Mouse (Mus musculus): ENCODE data around the gene Srsf3.
A peak's percentile ranks its signal among the peaks of the same experiment; 100 is the strongest.

Srsf3 gene

GRCm38 (mm10) chr17:29067847-29068246 lies 35.4 kb downstream of the Srsf3 start:
- no peak for DNase-seq

DNA sequence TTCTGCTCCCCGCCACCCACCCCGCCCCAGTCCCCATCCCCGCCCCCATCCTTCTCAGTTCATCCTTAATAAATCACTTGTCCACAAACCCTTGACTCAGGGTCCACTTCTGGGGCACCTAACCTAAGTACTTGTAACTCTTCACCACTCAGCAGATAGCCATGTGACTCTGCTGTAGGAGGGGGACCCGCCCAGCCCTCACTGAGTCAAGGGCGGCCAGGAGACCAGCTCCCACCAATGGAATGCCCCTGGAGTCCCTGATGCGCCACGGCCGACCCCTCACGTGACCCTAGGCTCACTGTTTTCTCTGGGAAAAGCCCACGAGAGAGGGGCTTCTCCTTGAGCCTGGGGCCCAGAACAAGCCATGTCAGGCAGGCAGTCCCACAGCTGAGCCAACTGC lies 36.6 kb downstream of the Srsf3 start:
- no peak for DNase-seq

GRCm38 (mm10) chr17:29071820-29072219 lies 39.4 kb downstream of the Srsf3 start:
- no peak for DNase-seq

DNA sequence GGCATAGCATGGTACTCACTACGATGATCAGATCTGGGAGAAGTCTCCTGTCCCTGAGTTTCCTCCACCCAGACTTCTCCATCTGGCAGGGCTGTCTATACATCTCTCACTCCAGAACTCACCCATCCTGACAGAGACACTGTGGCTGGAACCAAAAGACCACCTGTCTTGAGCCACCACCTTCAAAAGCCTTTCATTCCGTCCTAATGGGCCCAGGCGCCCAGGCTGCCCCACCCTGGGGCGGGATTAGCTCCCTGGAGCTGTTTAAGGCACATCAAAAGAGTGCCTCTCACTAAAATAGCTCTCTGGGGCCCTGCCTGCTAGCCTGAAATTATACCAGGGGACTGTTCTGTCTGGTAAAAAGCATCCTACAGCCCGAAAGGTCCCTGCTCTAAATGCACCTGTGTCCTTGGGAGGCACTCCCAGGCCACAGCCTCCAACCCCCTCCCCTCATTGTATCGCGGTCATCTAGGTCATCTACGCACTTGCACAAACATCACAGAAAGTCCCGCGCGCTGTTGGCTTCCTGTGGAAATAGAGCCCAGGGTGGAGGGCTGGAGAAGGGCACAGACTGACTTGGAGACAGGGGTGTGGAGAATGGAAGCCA lies 40.4 kb downstream of the Srsf3 start:
- no peak for DNase-seq

- no peak for DNase-seq
Measured at GRCm38 (mm10) chr17:29073313-29073712, 40.9 kb downstream of the Srsf3 start.

GRCm38 (mm10) chr17:29074085-29074484 lies 41.7 kb downstream of the Srsf3 start:
- DNase-seq = no peak

DNA sequence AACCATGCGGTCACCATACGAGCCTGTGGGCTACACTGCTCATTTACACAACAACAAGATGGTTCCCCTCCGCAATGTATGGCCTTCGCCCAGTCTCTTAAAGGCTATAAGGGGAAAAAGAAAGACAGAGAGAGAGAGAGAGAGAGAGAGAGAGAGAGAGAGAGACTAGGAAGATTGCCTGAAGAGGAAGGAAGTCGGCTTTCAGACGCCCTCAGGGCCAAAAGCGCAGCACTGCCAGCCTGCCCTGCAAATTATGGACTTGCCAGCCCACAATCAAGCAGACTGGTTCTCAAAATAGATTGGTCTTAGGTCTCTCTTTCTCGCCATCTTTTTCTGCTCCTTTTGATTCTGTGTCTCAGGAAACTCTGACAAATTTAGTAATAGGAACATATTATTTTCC lies 43.8 kb downstream of the Srsf3 start:
- DNase-seq = no peak

DNA sequence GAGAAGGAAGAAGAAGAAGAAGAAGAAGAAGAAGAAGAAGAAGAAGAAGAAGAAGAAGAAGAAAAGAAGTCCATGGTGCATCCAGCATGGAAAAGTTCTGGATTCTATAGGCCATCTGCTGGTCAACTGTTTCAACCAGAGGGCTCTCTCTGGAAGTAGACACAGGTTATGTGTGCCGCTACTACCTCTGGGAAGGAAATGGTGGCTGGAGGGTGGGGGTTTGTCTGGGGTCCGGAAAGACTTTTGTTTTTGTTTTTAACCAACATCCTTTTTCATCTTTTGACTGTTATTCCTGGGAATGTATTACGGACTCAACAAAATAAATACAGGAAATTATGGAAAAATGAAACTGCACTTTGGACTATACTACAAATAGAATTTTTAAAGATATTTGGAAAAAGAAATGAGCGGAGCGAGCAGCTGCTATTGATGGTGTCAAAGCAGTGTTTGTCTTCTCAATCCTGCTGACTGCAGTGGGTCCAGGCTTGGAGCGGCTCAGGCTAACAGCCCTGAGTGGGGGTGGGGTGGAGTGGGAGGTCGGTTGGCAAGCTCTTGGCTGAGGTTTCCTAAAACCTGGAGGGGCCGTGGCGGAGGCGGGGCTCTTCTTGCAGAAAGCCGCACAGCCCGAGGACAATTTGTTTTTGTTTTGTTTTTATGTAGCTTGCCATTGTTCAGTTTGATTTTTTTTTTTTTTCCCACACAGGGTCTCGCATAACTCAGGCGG lies 45.5 kb downstream of the Srsf3 start:
- DNase-seq = no peak

GRCm38 (mm10) chr17:29078519-29079383 lies 46.3 kb downstream of the Srsf3 start:
- DNase-seq = peak; percentile 35

GRCm38 (mm10) chr17:29080758-29081617 lies 48.6 kb downstream of the Srsf3 start:
- no peak for DNase-seq

GRCm38 (mm10) chr17:29081618-29082381 lies 49.4 kb downstream of the Srsf3 start:
- DNase-seq = peak; percentile 40

GRCm38 (mm10) chr17:29083586-29083985 lies 51.2 kb downstream of the Srsf3 start:
- no peak for DNase-seq

DNA sequence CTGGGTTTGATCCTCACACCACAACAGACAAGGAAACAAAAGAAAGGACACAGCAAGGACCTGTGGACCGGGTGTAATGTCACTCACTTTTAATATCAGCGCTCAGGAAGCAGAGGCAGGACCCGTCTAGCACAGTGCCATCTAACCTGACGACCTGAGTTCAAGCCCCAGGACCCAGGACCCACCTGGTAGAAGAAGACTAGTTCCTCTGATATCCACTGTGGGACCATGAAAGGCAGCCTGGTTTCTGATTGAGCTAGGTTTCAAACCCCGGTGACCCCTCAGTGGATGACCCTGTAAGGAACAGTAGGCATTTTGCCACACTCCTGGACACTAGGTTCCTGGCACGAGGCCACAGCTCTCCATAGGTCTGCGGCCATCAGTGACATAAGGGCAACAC lies 52.2 kb downstream of the Srsf3 start:
- no peak for DNase-seq

- DNase-seq = no peak
Measured at GRCm38 (mm10) chr17:29085266-29085665, 52.8 kb downstream of the Srsf3 start.

GRCm38 (mm10) chr17:29086916-29087315 lies 54.5 kb downstream of the Srsf3 start:
- no peak for DNase-seq

- no peak for DNase-seq
Measured at GRCm38 (mm10) chr17:29090776-29091175, 58.3 kb downstream of the Srsf3 start, which contains the start of gene Cdkn1a. Gene Cdkn1a, plus strand, starts transcription at chr17:29090976.

DNA sequence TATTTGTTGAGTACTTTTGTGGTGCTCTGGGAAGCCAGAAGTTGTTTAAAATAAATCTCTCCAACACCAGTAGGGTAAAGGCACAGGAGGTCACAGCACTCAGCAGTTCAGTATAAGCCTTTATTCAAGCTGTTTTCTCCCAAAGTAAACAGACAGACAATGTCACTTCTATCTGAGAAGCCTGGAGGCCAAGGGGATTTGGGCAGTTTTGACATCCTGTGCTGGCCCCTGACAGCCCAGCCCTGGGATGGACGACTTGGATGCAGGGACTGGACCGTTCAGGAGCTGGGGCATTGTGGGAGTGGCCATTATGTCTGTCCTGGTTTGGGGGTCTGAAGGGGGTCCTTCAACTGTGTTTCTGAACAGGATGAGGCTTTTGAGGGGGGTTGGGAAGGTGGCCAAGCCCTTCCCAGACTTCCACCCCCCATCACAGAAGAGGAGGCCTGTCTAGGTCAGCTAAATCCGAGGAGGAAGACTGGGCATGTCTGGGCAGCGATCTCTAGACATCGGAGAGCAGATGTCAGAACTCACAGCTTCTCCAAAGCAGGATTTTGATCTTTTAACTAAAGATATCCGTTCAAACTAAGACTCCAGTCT lies 59.0 kb downstream of the Srsf3 start:
- no peak for DNase-seq

GRCm38 (mm10) chr17:29092497-29092896 lies 60.1 kb downstream of the Srsf3 start:
- DNase-seq = no peak

Data from right cerebral cortex, postnatal 25 days (tissue).